Comparison of ENCODE assay signal across 26 mouse cellular contexts in genomic region chr1:57490021-57490420, GRCm38 (mm10).
A peak's percentile ranks its signal among the peaks of the same experiment; 100 is the strongest.
DNase-seq lines count a peak whose midpoint lies in the region; ATAC-seq and TF ChIP-seq lines count a peak whose summit lies in the region.
"Had no signal": no experiment of that assay in that cellular context is flagged by ENCODE, and none has a peak within 500 bp of the region (broad histone marks: within the 10 kb centered on the region; RNA-seq: fewer than 3 reads in every experiment).

No protein-coding gene starts in this region.

- TF ChIP-seq CTCF in liver, adult 2 months (IDR thresholded peaks at IDR 0.05; ENCODE audit: low read depth, low read length) = no peak
- TF ChIP-seq CTCF in liver, postnatal 0 days (IDR thresholded peaks at IDR 0.05; ENCODE audit: low read depth) = no peak
- TF ChIP-seq CTCF in embryonic fibroblast, embryonic 13.5 days (IDR thresholded peaks at IDR 0.05; ENCODE audit: borderline replicate concordance, insufficient read depth, low read length) = no peak

- H3K36me3 ChIP-seq in hindbrain, embryonic 15.5 days = no peaks in the 10 kb centered on the region
- no peaks in the 10 kb centered on the region for H3K36me3 ChIP-seq in hindbrain, embryonic 16.5 days (ENCODE audit: control insufficient read depth, insufficient read depth, low read length)
- H3K36me3 ChIP-seq in liver, adult 2 months (ENCODE audit: control insufficient read depth, insufficient read depth, low read length) = no peaks in the 10 kb centered on the region
- H3K36me3 ChIP-seq in liver, postnatal 0 days (replicated peaks; ENCODE audit: insufficient read depth, low read length) = no peaks in the 10 kb centered on the region
- H3K36me3 ChIP-seq: forebrain, embryonic 12.5 days; heart, embryonic 12.5 days; intestine, embryonic 15.5 days; liver, embryonic 13.5 days; midbrain, embryonic 13.5 days; neural tube, embryonic 15.5 days; stomach, embryonic 15.5 days had no signal

- H3K27ac ChIP-seq in hindbrain, embryonic 15.5 days (replicated peaks) = peak overlapping the region; percentile 53
- H3K27ac ChIP-seq in hindbrain, embryonic 16.5 days (ENCODE audit: low read depth, low read length) = no peak overlapping the region
- H3K27ac ChIP-seq in liver, adult 2 months (replicated peaks; ENCODE audit: insufficient read depth, low read depth, low read length) = no peak overlapping the region
- no peak overlapping the region for H3K27ac ChIP-seq in liver, postnatal 0 days (ENCODE audit: low read depth)
- peak overlapping the region; percentile 55; the same call in 1 of the 2 replicates for H3K27ac ChIP-seq in embryonic fibroblast, embryonic 13.5 days (ENCODE audit: insufficient read depth, low read length)
- H3K27ac ChIP-seq: forebrain, embryonic 12.5 days; intestine, embryonic 15.5 days; liver, embryonic 13.5 days; macrophage; midbrain, embryonic 13.5 days; neural tube, embryonic 15.5 days; stomach, embryonic 15.5 days had no signal

- peak; percentile 31; the same call in 1 of the 2 replicates for ATAC-seq in frontal cortex, adult (ENCODE audit: low TSS enrichment)
- no peak for ATAC-seq in hindbrain, embryonic 15.5 days (ENCODE audit: low FRiP score, low read depth)
- ATAC-seq in hindbrain, embryonic 16.5 days = no peak
- no peak for ATAC-seq in liver, postnatal 0 days
- ATAC-seq: forebrain, postnatal 0 days; intestine, embryonic 15.5 days; midbrain, embryonic 13.5 days had no signal

- H3K79me2 ChIP-seq in liver, adult 2 months (ENCODE audit: control insufficient read depth, insufficient read depth, low read length) = no peaks in the 10 kb centered on the region

- H3K4me1 ChIP-seq in hindbrain, embryonic 15.5 days (replicated peaks) = 0 out of 2 replicates have a peak, but pooled peaks cover 9% of the 10 kb centered on the region
- no peaks in the 10 kb centered on the region for H3K4me1 ChIP-seq in hindbrain, embryonic 16.5 days (ENCODE audit: control insufficient read depth, insufficient read depth, low read depth, low read length)
- H3K4me1 ChIP-seq in liver, adult 2 months (ENCODE audit: control insufficient read depth, insufficient read depth, low read length) = no peaks in the 10 kb centered on the region
- no peaks in the 10 kb centered on the region for H3K4me1 ChIP-seq in liver, postnatal 0 days (ENCODE audit: insufficient read depth)
- no peaks in the 10 kb centered on the region; the same call in 1 of the 2 replicates for H3K4me1 ChIP-seq in embryonic fibroblast, embryonic 13.5 days (ENCODE audit: control insufficient read depth, insufficient read depth, low read length)
- H3K4me1 ChIP-seq: forebrain, embryonic 12.5 days; heart, embryonic 12.5 days; intestine, embryonic 15.5 days; liver, embryonic 13.5 days; midbrain, embryonic 13.5 days; neural tube, embryonic 15.5 days; stomach, embryonic 15.5 days had no signal

- H3K9me3 ChIP-seq in hindbrain, embryonic 15.5 days = no peaks in the 10 kb centered on the region
- H3K9me3 ChIP-seq in hindbrain, embryonic 16.5 days (ENCODE audit: control insufficient read depth, low read length) = no peaks in the 10 kb centered on the region
- H3K9me3 ChIP-seq in liver, postnatal 0 days (ENCODE audit: low read length) = no peaks in the 10 kb centered on the region
- H3K9me3 ChIP-seq: forebrain, embryonic 12.5 days; heart, embryonic 12.5 days; intestine, embryonic 15.5 days; liver, embryonic 13.5 days; midbrain, embryonic 13.5 days; neural tube, embryonic 15.5 days; stomach, embryonic 15.5 days had no signal

- no peak for TF ChIP-seq POLR2A in liver, adult 2 months (IDR thresholded peaks at IDR 0.05; ENCODE audit: extremely low read depth, insufficient read depth, low read length)
- no peak for TF ChIP-seq POLR2A in embryonic fibroblast, embryonic 13.5 days (IDR thresholded peaks at IDR 0.05; ENCODE audit: low read depth, low read length)

- H3K4me3 ChIP-seq in hindbrain, embryonic 15.5 days = no peak overlapping the region
- H3K4me3 ChIP-seq in hindbrain, embryonic 16.5 days (ENCODE audit: low read length) = no peak overlapping the region
- no peak overlapping the region for H3K4me3 ChIP-seq in liver, adult 2 months (ENCODE audit: insufficient read depth, low read depth, low read length)
- no peak overlapping the region for H3K4me3 ChIP-seq in liver, postnatal 0 days (ENCODE audit: low read depth, low read length)
- no peak overlapping the region for H3K4me3 ChIP-seq in embryonic fibroblast, embryonic 13.5 days (ENCODE audit: insufficient read depth, low read length)
- H3K4me3 ChIP-seq: forebrain, embryonic 12.5 days; heart, embryonic 12.5 days; intestine, embryonic 15.5 days; liver, embryonic 13.5 days; midbrain, embryonic 13.5 days; neural tube, embryonic 15.5 days; stomach, embryonic 15.5 days had no signal

- H3K9ac ChIP-seq in hindbrain, embryonic 15.5 days = no peak overlapping the region
- no peak overlapping the region for H3K9ac ChIP-seq in hindbrain, embryonic 16.5 days (ENCODE audit: low read depth, low read length)
- H3K9ac ChIP-seq in liver, adult 2 months (ENCODE audit: low read depth, low read length) = no peak overlapping the region
- no peak overlapping the region for H3K9ac ChIP-seq in liver, postnatal 0 days (replicated peaks)
- H3K9ac ChIP-seq: forebrain, embryonic 12.5 days; forebrain, postnatal 0 days; heart, embryonic 12.5 days; intestine, embryonic 15.5 days; liver, embryonic 13.5 days; midbrain, embryonic 13.5 days; neural tube, embryonic 15.5 days; stomach, embryonic 15.5 days had no signal

- no peak for TF ChIP-seq EP300 in liver, postnatal 0 days (IDR thresholded peaks at IDR 0.05; ENCODE audit: low read depth)

- H3K27me3 ChIP-seq in hindbrain, embryonic 15.5 days = no peaks in the 10 kb centered on the region
- H3K27me3 ChIP-seq in hindbrain, embryonic 16.5 days (replicated peaks; ENCODE audit: control insufficient read depth, insufficient read depth, low read length) = no peaks in the 10 kb centered on the region
- no peaks in the 10 kb centered on the region for H3K27me3 ChIP-seq in liver, adult 2 months (ENCODE audit: control insufficient read depth, insufficient read depth, low read length)
- no peaks in the 10 kb centered on the region for H3K27me3 ChIP-seq in liver, postnatal 0 days (ENCODE audit: insufficient read depth, low read length)
- H3K27me3 ChIP-seq: forebrain, embryonic 12.5 days; heart, embryonic 12.5 days; intestine, embryonic 15.5 days; liver, embryonic 13.5 days; midbrain, embryonic 13.5 days; neural tube, embryonic 15.5 days; stomach, embryonic 15.5 days had no signal

- WGBS in hindbrain, embryonic 15.5 days = 69% methylated on average over 4 of the region's 4 CpGs
- 56% methylated on average over 4 of the region's 4 CpGs for WGBS in hindbrain, embryonic 16.5 days
- 74% methylated on average over 4 of the region's 4 CpGs for WGBS in liver, adult 2 months
- WGBS in liver, postnatal 0 days (ENCODE audit: insufficient replicate concordance) = 79% methylated on average over 4 of the region's 4 CpGs

- no peak for DNase-seq in frontal cortex, postnatal 10 days (ENCODE audit: low spot score in 2 of 2)
- peak; percentile 50 for DNase-seq in liver, adult 2 months (ENCODE audit: extremely low read depth, low read depth, low spot score)
- DNase-seq in liver, postnatal 0 days = no peak
- DNase-seq in neural tube, embryonic 10.5 days (ENCODE audit: extremely low spot score, low spot score) = no peak
- DNase-seq: adrenal gland, postnatal 14 days; cerebellum, adult 18-20 months; forebrain, postnatal 0 days; kidney, adult 2 months; kidney, postnatal 4 days; layer of hippocampus, adult 9-11 months; liver, embryonic 13.5 days; lung, adult 2 months; right cerebral cortex, postnatal 25 days; thymus, adult 18-20 months; thymus, postnatal 25 days had no signal

- no peak overlapping the region for H3K4me2 ChIP-seq in hindbrain, embryonic 15.5 days
- H3K4me2 ChIP-seq in hindbrain, embryonic 16.5 days (ENCODE audit: low read length) = no peak overlapping the region
- H3K4me2 ChIP-seq in liver, postnatal 0 days (ENCODE audit: low read depth, low read length) = no peak overlapping the region
- H3K4me2 ChIP-seq: forebrain, embryonic 12.5 days; heart, embryonic 12.5 days; intestine, embryonic 15.5 days; liver, embryonic 13.5 days; midbrain, embryonic 13.5 days; neural tube, embryonic 15.5 days; stomach, embryonic 15.5 days had no signal

Comparison
In these comparisons a context has a peak if more than half of its experiments do, and no peak if none do; other contexts are left out.
1. H3K27ac ChIP-seq: peak in hindbrain, embryonic 15.5 days (single experiment) and embryonic fibroblast, embryonic 13.5 days (single experiment); none in hindbrain, embryonic 16.5 days (single experiment), liver, adult 2 months (single experiment) and liver, postnatal 0 days (single experiment).